Mouse (Mus musculus) intestine, embryonic 15.5 days (tissue): ENCODE measurements around the gene Scarb1. TPM values are rescaled to one million over a fixed set of nuclear protein-coding genes. Genes with fewer than 3 reads are reported as not detected.

Source experiments
- ATAC-seq: fragments of 200-750 bp; cut with Nextera tagmentation; 2 replicates; pipeline ENCODE4 v1.8.0; 2017; ENCODE audit warnings: moderate TSS enrichment, moderate library complexity
- H3K27ac ChIP-seq: fragments of 300-500 bp; sonication (generic); 2 replicates; pipeline ENCODE4 v1.5.1; 2015; ENCODE audit warnings: mild to moderate bottlenecking, inconsistent platforms
- H3K27me3 ChIP-seq: fragments of 300-500 bp; sonication (generic); replicated peaks from 2 replicates; pipeline ENCODE4 v1.6.1; 2015; ENCODE audit warnings: inconsistent platforms
- H3K36me3 ChIP-seq: fragments of 300-500 bp; sonication (generic); 2 replicates; pipeline ENCODE4 v1.6.1; 2015; ENCODE audit warnings: inconsistent platforms
- H3K4me1 ChIP-seq: fragments of 300-500 bp; sonication (generic); replicated peaks from 2 replicates; pipeline ENCODE4 v1.6.1; 2015; ENCODE audit warnings: inconsistent platforms
- H3K4me2 ChIP-seq: fragments of 300-500 bp; sonication (generic); replicated peaks from 2 replicates; pipeline ENCODE4 v1.6.1; 2015; ENCODE audit warnings: mild to moderate bottlenecking, inconsistent platforms
- H3K4me3 ChIP-seq: fragments of 300-500 bp; sonication (generic); replicated peaks from 2 replicates; pipeline ENCODE4 v1.5.1; 2015; ENCODE audit warnings: inconsistent platforms
- H3K9ac ChIP-seq: fragments of 300-500 bp; sonication (generic); 2 replicates; pipeline ENCODE4 v1.6.1; 2015; ENCODE audit warnings: inconsistent platforms
- H3K9me3 ChIP-seq: fragments of 300-500 bp; sonication (generic); 2 replicates; pipeline ENCODE4 v1.6.1; 2016; ENCODE audit warnings: inconsistent platforms
- WGBS: fragments of 180-500 bp; shearing (Covaris S2); methylation state at CpG from one replicate; pipeline ENCODE4 v1.1.7; 2015; 5-methylcytosine and 5-hydroxymethylcytosine counted together
- polyA plus RNA-seq: library from polyadenylated mRNA; unstranded; fragments of >200 nt; fragmentation: Nextera tagmentation; extraction: Ambion mirVana; gene quantifications from 2 replicates; pipeline ENCODE4 v1.2.1, GENCODE M21; 2015

Scarb1 gene
- polyA plus RNA-seq, 1 experiment from 2014 or later = 59.3 TPM

DNA sequence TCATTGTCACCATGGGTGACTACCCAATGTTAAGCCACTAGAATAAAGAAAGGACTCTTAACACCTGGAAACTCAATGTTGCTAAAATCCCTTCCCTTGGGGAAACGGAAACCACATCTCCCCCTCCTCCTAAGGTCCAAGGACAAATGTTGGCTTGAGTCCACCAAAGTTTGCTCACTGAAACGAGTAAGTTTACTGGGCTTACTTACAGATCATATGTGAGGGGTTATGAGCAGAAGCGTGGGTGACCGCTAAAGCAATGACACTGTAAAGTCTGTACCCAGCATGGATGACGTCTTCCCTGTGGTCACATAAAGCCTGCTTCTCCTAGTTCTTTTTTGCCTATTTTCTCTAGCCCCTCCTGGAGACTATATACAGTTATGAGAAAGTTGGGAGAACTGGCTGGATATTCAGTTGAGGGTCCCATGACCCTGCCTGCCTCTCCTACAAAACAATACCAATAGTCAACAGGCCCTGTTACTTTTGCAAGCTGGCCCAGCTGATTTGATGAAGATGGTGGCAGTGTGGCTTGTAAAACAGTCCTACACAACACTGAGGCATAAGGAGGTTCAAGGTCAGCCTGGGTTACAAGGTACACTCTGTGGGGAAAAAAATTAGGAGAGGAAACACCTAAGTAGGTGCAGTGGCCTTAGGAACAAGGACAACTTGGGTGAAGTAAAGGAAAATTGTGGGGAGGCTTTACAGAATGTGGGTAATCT, 41.2 kb upstream of the Scarb1 start:
- peak; percentile 52 for ATAC-seq
- H3K4me1 ChIP-seq = no peaks in the 10 kb centered on the region
- H3K4me3 ChIP-seq = no peak overlapping the region
- peaks cover 8% of the 10 kb centered on the region; the same call in 1 of the 2 replicates for H3K36me3 ChIP-seq
- no peak overlapping the region for H3K27ac ChIP-seq
- WGBS = 72% methylated on average over 5 of the region's 5 CpGs
- H3K27me3 ChIP-seq = no peaks in the 10 kb centered on the region
- no peaks in the 10 kb centered on the region for H3K9me3 ChIP-seq
- H3K4me2 ChIP-seq = no peak overlapping the region
- no peak overlapping the region for H3K9ac ChIP-seq

GRCm38 (mm10) chr5:125378919-125379318, 38.0 kb upstream of the Scarb1 start:
- Histone ChIP-seq H3K9ac (no peak overlapping the region), H3K4me1 (no peaks in the 10 kb centered on the region), H3K9me3 (no peaks in the 10 kb centered on the region), H3K27me3 (no peaks in the 10 kb centered on the region), H3K27ac (no peak overlapping the region), H3K36me3 (no peaks in the 10 kb centered on the region), H3K4me3 (no peak overlapping the region), H3K4me2 (no peak overlapping the region)
- ATAC-seq = no peak
- WGBS = 81% methylated on average over 5 of the region's 5 CpGs

DNA sequence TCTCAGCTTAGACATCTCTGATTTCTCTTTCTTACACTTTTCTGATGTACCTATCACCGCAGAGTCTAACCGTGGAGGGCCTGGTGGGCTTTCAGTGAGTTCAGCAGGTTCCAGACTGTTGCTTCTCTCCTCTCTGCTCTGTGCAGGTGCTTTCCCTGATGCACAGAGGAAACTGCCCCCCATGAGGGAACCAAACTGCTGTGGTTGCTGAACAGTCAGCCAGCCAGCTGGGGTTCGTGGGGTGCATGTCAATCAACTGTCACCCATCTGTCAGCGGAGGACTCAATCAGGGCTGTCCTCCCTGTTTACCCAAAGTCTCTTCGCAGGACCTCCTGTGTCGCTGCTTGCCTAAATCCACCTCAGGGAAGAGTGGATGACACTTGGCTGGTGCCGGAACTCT, 36.3 kb upstream of the Scarb1 start:
- 71% methylated on average over 7 of the region's 7 CpGs for WGBS

DNA sequence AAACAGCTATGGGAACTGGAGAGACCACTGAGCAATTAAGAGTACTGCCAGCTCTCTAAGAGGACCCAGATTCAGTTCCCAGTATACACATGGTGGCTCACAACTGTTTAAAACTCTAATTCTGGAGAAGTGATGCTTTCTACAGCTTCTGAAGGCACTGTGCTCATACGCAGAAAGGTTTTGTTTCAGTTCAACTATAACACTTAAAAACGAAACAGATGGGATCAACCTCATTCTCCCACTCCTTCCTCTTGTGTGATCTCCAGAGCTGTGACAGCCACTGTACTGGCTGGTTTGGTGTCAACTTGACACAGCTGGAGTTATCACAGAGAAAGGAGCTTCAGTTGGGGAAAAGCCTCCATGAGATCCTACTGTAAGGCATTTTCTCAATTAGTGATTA, 35.0 kb upstream of the Scarb1 start:
- Histone ChIP-seq H3K4me2 (no peak overlapping the region), H3K27me3 (no peaks in the 10 kb centered on the region), H3K36me3 (no peaks in the 10 kb centered on the region), H3K9me3 (no peaks in the 10 kb centered on the region), H3K4me3 (no peak overlapping the region), H3K27ac (no peak overlapping the region), H3K9ac (no peak overlapping the region), H3K4me1 (no peaks in the 10 kb centered on the region)
- WGBS = 89% methylated on average over 2 of the region's 2 CpGs
- no peak for ATAC-seq

More for the DNA sequence above, 36.3 kb upstream of the Scarb1 start:
- no peak overlapping the region for H3K4me2 ChIP-seq
- H3K36me3 ChIP-seq = no peaks in the 10 kb centered on the region
- no peak for ATAC-seq
- H3K4me3 ChIP-seq = no peak overlapping the region
- H3K27me3 ChIP-seq = no peaks in the 10 kb centered on the region
- no peak overlapping the region for H3K9ac ChIP-seq
- no peak overlapping the region for H3K27ac ChIP-seq
- H3K9me3 ChIP-seq = no peaks in the 10 kb centered on the region
- H3K4me1 ChIP-seq = no peaks in the 10 kb centered on the region

GRCm38 (mm10) chr5:125372027-125372426, 31.1 kb upstream of the Scarb1 start:
- Histone ChIP-seq H3K4me2 (no peak overlapping the region), H3K4me3 (no peak overlapping the region), H3K9ac (no peak overlapping the region), H3K27me3 (no peaks in the 10 kb centered on the region), H3K4me1 (no peaks in the 10 kb centered on the region), H3K36me3 (no peaks in the 10 kb centered on the region), H3K9me3 (no peaks in the 10 kb centered on the region), H3K27ac (no peak overlapping the region)
- no peak for ATAC-seq
- WGBS = 78% methylated on average over 4 of the region's 4 CpGs

- WGBS = 73% methylated on average over 7 of the region's 7 CpGs
- no peak overlapping the region for H3K4me2 ChIP-seq
- no peak overlapping the region for H3K27ac ChIP-seq
- H3K4me1 ChIP-seq = no peaks in the 10 kb centered on the region
- ATAC-seq = no peak
- H3K36me3 ChIP-seq = no peaks in the 10 kb centered on the region
- H3K4me3 ChIP-seq = no peak overlapping the region
- no peaks in the 10 kb centered on the region for H3K27me3 ChIP-seq
- H3K9ac ChIP-seq = no peak overlapping the region
- no peaks in the 10 kb centered on the region for H3K9me3 ChIP-seq
These were observed 30.2 kb upstream of the Scarb1 start for GRCm38 (mm10) chr5:125370950-125371693.

DNA sequence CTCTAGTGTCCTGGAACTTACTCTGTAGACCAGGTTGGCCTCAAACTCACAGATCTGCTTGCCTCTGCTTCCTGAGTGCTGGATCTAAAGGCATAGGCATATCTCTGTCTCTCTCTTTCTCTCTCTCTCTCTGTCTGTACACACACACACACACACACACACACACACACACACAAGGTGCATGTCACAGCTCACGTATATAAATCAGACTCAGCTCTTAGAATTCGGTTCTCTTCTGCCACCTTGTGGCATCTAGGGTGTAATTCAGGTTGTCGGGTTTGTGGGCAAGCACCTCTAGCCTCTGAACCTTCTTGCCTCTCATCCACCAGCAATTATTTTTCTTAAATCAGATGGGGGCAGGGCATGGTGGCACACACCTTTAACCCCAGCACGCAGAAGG, 27.7 kb upstream of the Scarb1 start:
- peak; percentile 41 for ATAC-seq
- Histone ChIP-seq H3K4me2 (no peak overlapping the region), H3K27ac (no peak overlapping the region), H3K27me3 (no peaks in the 10 kb centered on the region), H3K36me3 (no peaks in the 10 kb centered on the region), H3K9me3 (no peaks in the 10 kb centered on the region), H3K4me1 (no peaks in the 10 kb centered on the region), H3K9ac (no peak overlapping the region), H3K4me3 (no peak overlapping the region)
- 4% methylated on average over 4 of the region's 4 CpGs for WGBS

DNA sequence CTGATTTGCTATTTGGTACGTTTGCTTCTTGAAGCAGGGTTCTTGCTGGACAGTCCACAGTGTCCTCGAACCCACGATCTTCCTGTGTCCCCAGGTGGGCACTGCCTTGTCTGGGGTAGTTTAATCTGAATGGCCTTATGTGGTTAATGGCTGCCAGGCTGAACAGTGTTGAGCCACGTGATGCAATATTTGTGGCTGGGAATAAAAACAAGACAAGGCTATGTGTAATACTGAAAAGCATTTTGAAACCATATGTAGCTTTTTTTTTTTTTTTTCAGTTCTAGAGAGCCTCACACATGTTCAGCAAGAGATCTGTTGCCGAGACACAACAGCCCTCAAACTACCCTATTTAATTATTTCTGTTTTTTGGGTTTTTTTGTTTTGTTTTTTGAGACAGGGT, 27.3 kb upstream of the Scarb1 start:
- H3K27me3 ChIP-seq = no peaks in the 10 kb centered on the region
- no peak overlapping the region for H3K27ac ChIP-seq
- no peak overlapping the region for H3K9ac ChIP-seq
- H3K4me1 ChIP-seq = no peaks in the 10 kb centered on the region
- H3K4me3 ChIP-seq = no peak overlapping the region
- H3K4me2 ChIP-seq = no peak overlapping the region
- no peak for ATAC-seq
- WGBS = 73% methylated on average over 5 of the region's 5 CpGs
- H3K36me3 ChIP-seq = no peaks in the 10 kb centered on the region
- H3K9me3 ChIP-seq = no peaks in the 10 kb centered on the region

DNA sequence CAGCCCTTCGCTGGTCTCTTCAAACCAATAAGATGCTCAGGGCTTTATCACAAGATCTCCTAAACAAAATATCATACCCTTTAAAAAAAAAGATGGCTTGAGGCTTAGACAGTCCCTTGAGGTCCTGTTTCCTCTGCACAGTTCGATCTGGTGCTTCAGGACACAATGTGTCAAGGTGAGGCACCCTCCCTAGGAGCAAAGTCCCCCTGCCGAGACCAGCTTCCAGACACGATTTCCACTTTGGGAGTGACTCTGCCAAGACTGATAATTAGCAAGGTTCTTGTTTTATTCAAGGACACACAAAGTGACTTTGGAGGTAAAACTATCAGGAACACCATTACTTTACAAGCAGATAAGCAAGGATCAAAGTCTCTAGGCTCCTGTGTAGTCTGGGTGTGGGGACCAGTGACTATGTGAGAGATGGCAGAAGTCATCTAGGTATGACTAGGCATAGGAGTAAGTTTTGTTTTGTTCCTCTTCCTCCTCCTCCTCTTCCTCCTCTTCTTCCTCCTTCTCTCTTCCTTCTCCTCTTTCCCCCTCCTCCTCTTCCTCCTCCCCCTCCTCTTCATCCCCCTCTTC, 24.0 kb upstream of the Scarb1 start:
- Histone ChIP-seq H3K4me2 (no peak overlapping the region), H3K9me3 (no peaks in the 10 kb centered on the region), H3K4me1 (no peaks in the 10 kb centered on the region), H3K4me3 (no peak overlapping the region), H3K36me3 (no peaks in the 10 kb centered on the region), H3K27me3 (no peaks in the 10 kb centered on the region), H3K27ac (no peak overlapping the region), H3K9ac (no peak overlapping the region)
- 62% methylated on average over 4 of the region's 4 CpGs for WGBS
- ATAC-seq = peak; percentile 86

DNA sequence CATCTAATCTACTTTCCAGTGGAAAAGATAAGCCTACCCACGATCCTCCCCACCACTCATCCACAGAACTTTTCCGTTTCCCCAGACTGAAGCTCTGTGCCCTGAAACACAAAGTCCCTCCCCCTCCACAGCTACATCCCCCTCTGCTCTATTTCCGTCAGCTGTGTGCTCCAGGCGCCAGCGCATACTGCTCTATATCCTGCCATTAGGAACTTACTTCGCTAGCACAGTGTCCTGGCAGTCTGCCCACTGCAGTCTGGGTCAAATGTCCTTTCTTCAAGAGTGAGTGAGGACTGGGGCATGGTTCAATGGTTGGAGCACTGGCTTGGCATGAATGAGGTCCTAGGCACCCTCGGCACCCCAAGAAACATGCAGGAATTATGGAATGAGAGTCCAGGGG, 23.0 kb upstream of the Scarb1 start:
- Histone ChIP-seq H3K27me3 (no peaks in the 10 kb centered on the region), H3K9ac (no peak overlapping the region), H3K4me3 (no peak overlapping the region), H3K4me1 (no peaks in the 10 kb centered on the region), H3K4me2 (no peak overlapping the region), H3K27ac (no peak overlapping the region), H3K36me3 (no peaks in the 10 kb centered on the region), H3K9me3 (no peaks in the 10 kb centered on the region)
- ATAC-seq = no peak
- 57% methylated on average over 7 of the region's 7 CpGs for WGBS

DNA sequence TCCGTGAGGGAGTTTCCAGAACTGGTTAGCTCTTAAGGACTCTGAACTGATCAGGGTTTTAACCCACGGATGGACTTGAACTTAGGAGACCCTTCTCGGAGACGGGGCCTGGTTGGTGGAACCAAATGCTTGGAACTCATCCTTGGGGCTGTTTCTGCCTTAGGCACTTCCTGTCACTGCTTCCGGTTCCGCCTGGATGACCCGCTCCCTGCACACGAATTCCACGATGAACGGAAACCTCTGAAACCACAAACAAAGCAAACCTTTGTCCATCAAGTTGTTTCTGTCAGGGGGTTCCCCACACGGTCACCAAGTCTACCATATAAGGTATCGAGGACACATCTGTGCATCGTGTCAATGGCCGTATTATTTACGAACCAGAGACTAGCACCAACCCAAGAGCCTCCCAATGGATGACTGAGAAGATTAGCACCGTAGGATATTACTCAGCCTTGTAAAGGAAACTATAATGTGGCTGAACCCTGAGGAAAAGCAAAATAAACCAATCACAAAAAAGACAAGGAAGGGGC, 20.2 kb upstream of the Scarb1 start:
- no peak overlapping the region for H3K4me3 ChIP-seq
- no peaks in the 10 kb centered on the region for H3K27me3 ChIP-seq
- H3K4me2 ChIP-seq = no peak overlapping the region
- no peak overlapping the region for H3K27ac ChIP-seq
- H3K4me1 ChIP-seq = no peaks in the 10 kb centered on the region; the same call in 1 of the 2 replicates
- no peaks in the 10 kb centered on the region for H3K9me3 ChIP-seq
- WGBS = 77% methylated on average over 16 of the region's 16 CpGs
- no peak overlapping the region for H3K9ac ChIP-seq
- H3K36me3 ChIP-seq = no peaks in the 10 kb centered on the region
- no peak for ATAC-seq

GRCm38 (mm10) chr5:125360566-125360965, 19.7 kb upstream of the Scarb1 start:
- Histone ChIP-seq H3K9ac (no peak overlapping the region), H3K4me1 (no peaks in the 10 kb centered on the region; the same call in 1 of the 2 replicates), H3K4me3 (no peak overlapping the region), H3K27ac (no peak overlapping the region), H3K9me3 (no peaks in the 10 kb centered on the region), H3K4me2 (no peak overlapping the region), H3K36me3 (no peaks in the 10 kb centered on the region), H3K27me3 (no peaks in the 10 kb centered on the region)
- ATAC-seq = no peak
- 74% methylated on average over 9 of the region's 9 CpGs for WGBS
